Mouse (Mus musculus): ENCODE measurements around the gene Ifnab. TPM values are rescaled to one million over a fixed set of nuclear protein-coding genes. Genes with fewer than 3 reads are reported as not detected.

The Ifnab gene
- not detected in 2 replicates for polyA plus RNA-seq (2015; fragmentation: Nextera tagmentation; extraction: Ambion mirVana)

GRCm38 (mm10) chr4:88691259-88691658, at the start of gene Ifnab:
Gene Ifnab (minus strand): TSS chr4:88691359.

DNA sequence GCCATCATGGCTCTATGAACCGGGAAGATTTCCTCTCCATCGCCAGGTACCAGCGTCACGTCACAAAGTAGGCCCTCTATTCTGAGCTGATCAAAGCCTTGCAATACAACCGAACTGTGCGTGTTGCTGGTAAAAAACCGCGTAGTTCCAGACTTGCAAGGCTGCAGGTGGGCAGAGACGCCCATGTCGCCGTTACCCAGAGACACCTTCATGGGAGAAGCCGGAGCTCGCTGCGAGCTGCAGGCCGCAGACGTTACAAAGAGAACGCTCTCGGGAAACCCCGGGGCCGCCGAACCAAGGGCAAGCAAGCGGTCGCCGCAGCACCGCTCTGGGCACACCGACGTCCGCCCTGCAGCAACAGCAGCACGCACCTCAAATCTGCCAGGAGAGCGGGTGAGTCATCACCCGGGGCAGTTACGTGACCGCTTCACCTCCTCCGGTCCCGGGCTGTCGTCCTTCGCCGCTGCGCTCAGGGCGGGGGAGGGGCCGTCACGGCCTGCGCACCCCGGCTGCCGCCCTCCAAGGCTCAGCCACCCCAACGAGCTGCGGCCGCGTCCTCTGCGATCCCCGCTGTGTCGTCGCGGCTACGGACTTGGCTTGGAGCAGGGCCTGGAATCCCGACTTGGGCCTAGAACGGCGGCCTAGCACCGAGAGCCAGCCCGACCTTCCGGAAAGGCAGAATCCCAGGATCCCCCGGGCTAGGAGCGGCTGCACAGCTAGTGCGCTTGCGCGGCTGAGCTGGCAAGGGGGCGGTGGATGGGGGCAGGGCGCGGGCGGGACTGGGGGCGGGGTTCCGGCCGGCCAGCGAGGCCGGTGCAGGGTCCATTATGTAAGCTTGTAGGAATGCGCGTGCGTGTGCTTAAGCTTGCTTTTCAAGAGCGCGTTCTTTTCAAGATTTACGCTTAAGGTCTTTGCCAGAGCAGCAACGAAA, 30.9 kb upstream of the Ifnab start, which contains the start of the genes Gm26566 and Klhl9:
Gene Gm26566 (plus strand): TSS at position 15 of the 931 bp plus-strand sequence.
Gene Klhl9 (minus strand): TSS at position 675 of the 931 bp plus-strand sequence.

GRCm38 (mm10) chr4:88683812-88684211, 7.3 kb downstream of the Ifnab start, which contains the start of gene Ifna2:
Gene Ifna2 (minus strand): TSS chr4:88683912.

DNA sequence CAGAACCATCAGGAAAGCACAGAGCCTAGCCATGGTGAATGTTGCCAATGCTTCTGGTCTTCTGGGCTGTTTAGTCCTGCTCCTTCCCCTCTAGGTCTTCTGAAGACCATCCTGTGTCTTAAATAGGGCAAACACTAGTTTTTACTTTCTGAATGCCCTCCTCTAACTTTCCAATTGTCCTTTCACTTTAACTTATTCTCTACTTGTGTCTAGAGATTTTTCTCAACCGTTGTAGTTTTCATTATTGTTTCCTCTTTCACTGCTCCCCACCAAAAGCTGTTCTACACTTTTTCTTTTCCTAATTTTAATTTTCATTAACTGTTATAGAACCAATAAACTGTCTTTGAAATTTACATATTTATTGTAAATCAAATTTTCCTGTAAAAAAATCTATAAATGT, 14.3 kb downstream of the Ifnab start, which contains the start of gene Ifna16:
Gene Ifna16 (minus strand): TSS at position 101 of the 400 bp plus-strand sequence.

DNA sequence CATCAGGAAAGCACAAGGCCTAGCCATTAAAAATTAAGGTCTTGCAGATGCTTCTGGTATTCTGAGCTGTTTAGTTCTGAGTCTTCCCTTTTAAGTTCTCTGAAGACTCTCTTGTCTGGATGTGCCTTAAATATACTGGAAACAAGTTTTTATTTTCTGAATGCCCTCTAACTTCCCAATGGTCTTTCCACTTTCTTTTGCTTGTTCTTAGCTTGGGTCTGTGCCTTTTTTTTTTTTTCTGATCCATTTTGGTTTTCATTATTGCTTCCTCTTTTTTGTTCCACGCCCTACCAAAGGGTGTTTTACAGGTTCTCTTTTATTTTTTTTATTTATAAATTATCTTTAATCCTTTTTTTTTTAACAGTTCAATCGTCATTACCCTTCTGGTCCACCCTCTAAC, 46.8 kb downstream of the Ifnab start, which contains the start of gene Ifna13:
Gene Ifna13 (minus strand): TSS at position 101 of the 400 bp plus-strand sequence.

Other genes with a start within 250 kb of the Ifnab start
- gene Ifnb1, start 168.6 kb downstream of the Ifnab start, polyA plus RNA-seq (2015; fragmentation: Nextera tagmentation; extraction: Ambion mirVana): not detected in 2 replicates
- gene Ifna15, start 133.1 kb downstream of the Ifnab start, polyA plus RNA-seq (2015; fragmentation: Nextera tagmentation; extraction: Ambion mirVana): not detected in 2 replicates
- gene Ifna14, start 119.6 kb downstream of the Ifnab start, polyA plus RNA-seq (2015; fragmentation: Nextera tagmentation; extraction: Ambion mirVana): not detected in 2 replicates
- not detected in 2 replicates for gene Ifna9, start 99.0 kb downstream of the Ifnab start, polyA plus RNA-seq (2015; fragmentation: Nextera tagmentation; extraction: Ambion mirVana)
- not detected in 2 replicates for gene Ifna12, start 88.0 kb downstream of the Ifnab start, polyA plus RNA-seq (2015; fragmentation: Nextera tagmentation; extraction: Ambion mirVana)
- gene C87499, start 56.9 kb downstream of the Ifnab start, polyA plus RNA-seq (2015; fragmentation: Nextera tagmentation; extraction: Ambion mirVana): not detected in 2 replicates
- not detected in 2 replicates for gene Ifna13, start 46.9 kb downstream of the Ifnab start, polyA plus RNA-seq (2015; fragmentation: Nextera tagmentation; extraction: Ambion mirVana)
- not detected in 2 replicates for gene Ifna16, start 14.4 kb downstream of the Ifnab start, polyA plus RNA-seq (2015; fragmentation: Nextera tagmentation; extraction: Ambion mirVana)
- gene Ifna2, start 7.4 kb downstream of the Ifnab start, polyA plus RNA-seq (2015; fragmentation: Nextera tagmentation; extraction: Ambion mirVana): not detected in 2 replicates
- 0.15 and 1.1 TPM in 2 replicates for gene Gm26566, start 30.4 kb upstream of the Ifnab start, polyA plus RNA-seq (2015; fragmentation: Nextera tagmentation; extraction: Ambion mirVana)
- gene Klhl9, start 31.1 kb upstream of the Ifnab start, polyA plus RNA-seq (2015; fragmentation: Nextera tagmentation; extraction: Ambion mirVana): 68.0 and 72.4 TPM in 2 replicates
- not detected in 2 replicates for gene Gm13271, start 63.5 kb upstream of the Ifnab start, polyA plus RNA-seq (2015; fragmentation: Nextera tagmentation; extraction: Ambion mirVana)
- gene Gm13283, start 68.8 kb upstream of the Ifnab start, polyA plus RNA-seq (2015; fragmentation: Nextera tagmentation; extraction: Ambion mirVana): not detected in 2 replicates
- gene Gm13290, start 82.5 kb upstream of the Ifnab start, polyA plus RNA-seq (2015; fragmentation: Nextera tagmentation; extraction: Ambion mirVana): 0.23 TPM in 1 of 2 replicates, not detected in the other
- gene Gm13289, start 85.6 kb upstream of the Ifnab start, polyA plus RNA-seq (2015; fragmentation: Nextera tagmentation; extraction: Ambion mirVana): not detected in 2 replicates
- not detected in 2 replicates for gene Gm13272, start 88.5 kb upstream of the Ifnab start, polyA plus RNA-seq (2015; fragmentation: Nextera tagmentation; extraction: Ambion mirVana)
- gene Ifnz, start 90.8 kb upstream of the Ifnab start, polyA plus RNA-seq (2015; fragmentation: Nextera tagmentation; extraction: Ambion mirVana): not detected in 2 replicates
- gene Gm13276, start 94.3 kb upstream of the Ifnab start, polyA plus RNA-seq (2015; fragmentation: Nextera tagmentation; extraction: Ambion mirVana): not detected in 2 replicates
- not detected in 2 replicates for gene Gm13277, start 97.3 kb upstream of the Ifnab start, polyA plus RNA-seq (2015; fragmentation: Nextera tagmentation; extraction: Ambion mirVana)
- gene Gm13278, start 100.2 kb upstream of the Ifnab start, polyA plus RNA-seq (2015; fragmentation: Nextera tagmentation; extraction: Ambion mirVana): not detected in 2 replicates
- gene Gm13275, start 103.1 kb upstream of the Ifnab start, polyA plus RNA-seq (2015; fragmentation: Nextera tagmentation; extraction: Ambion mirVana): not detected in 2 replicates
- not detected in 2 replicates for gene Gm13279, start 106.0 kb upstream of the Ifnab start, polyA plus RNA-seq (2015; fragmentation: Nextera tagmentation; extraction: Ambion mirVana)
- gene Gm13285, start 108.3 kb upstream of the Ifnab start, polyA plus RNA-seq (2015; fragmentation: Nextera tagmentation; extraction: Ambion mirVana): 0.22 and 0.46 TPM in 2 replicates
- not detected in 2 replicates for gene Gm13287, start 111.9 kb upstream of the Ifnab start, polyA plus RNA-seq (2015; fragmentation: Nextera tagmentation; extraction: Ambion mirVana)
- not detected in 2 replicates for gene Gm13288, start 114.2 kb upstream of the Ifnab start, polyA plus RNA-seq (2015; fragmentation: Nextera tagmentation; extraction: Ambion mirVana)
- gene Ifna7, start 124.9 kb upstream of the Ifnab start, polyA plus RNA-seq (2015; fragmentation: Nextera tagmentation; extraction: Ambion mirVana): not detected in 2 replicates
- not detected in 2 replicates for gene Ifna11, start 128.6 kb upstream of the Ifnab start, polyA plus RNA-seq (2015; fragmentation: Nextera tagmentation; extraction: Ambion mirVana)
- gene Ifna6, start 136.1 kb upstream of the Ifnab start, polyA plus RNA-seq (2015; fragmentation: Nextera tagmentation; extraction: Ambion mirVana): not detected in 2 replicates
- gene Ifna5, start 144.2 kb upstream of the Ifnab start, polyA plus RNA-seq (2015; fragmentation: Nextera tagmentation; extraction: Ambion mirVana): not detected in 2 replicates
- not detected in 2 replicates for gene Ifna4, start 150.5 kb upstream of the Ifnab start, polyA plus RNA-seq (2015; fragmentation: Nextera tagmentation; extraction: Ambion mirVana)
- gene Ifna1, start 158.7 kb upstream of the Ifnab start, polyA plus RNA-seq (2015; fragmentation: Nextera tagmentation; extraction: Ambion mirVana): not detected in 2 replicates
- not detected in 2 replicates for gene Ifne, start 188.8 kb upstream of the Ifnab start, polyA plus RNA-seq (2015; fragmentation: Nextera tagmentation; extraction: Ambion mirVana)